Mouse (Mus musculus) cortical plate, adult 2 months (tissue): ENCODE results near the gene 4930402H24Rik.

ENCODE experiments used
- CTCF ChIP-seq: fragments of 200-500 bp; IDR thresholded peaks from 2 replicates; pipeline ENCODE4 v1.5.1; 2011; ENCODE audit warnings: mild to moderate bottlenecking, control low read depth, low read length; ENCODE audit not compliant: insufficient read depth; ENCODE audit errors: extremely low read depth
- POLR2A ChIP-seq: fragments of 200-500 bp; IDR thresholded peaks from 2 replicates; pipeline ENCODE4 v1.6.1; 2011; ENCODE audit warnings: mild to moderate bottlenecking, low read length, control low read depth; ENCODE audit not compliant: insufficient read depth; ENCODE audit errors: extremely low read depth

- TF ChIP-seq CTCF (peak; percentile 58), POLR2A (no peak)
Measured at GRCm38 (mm10) chr2:130818838-130819647, 87.2 kb downstream of the 4930402H24Rik start.
